ENCODE assay signal across 9 mouse cellular contexts in the genomic region with DNA sequence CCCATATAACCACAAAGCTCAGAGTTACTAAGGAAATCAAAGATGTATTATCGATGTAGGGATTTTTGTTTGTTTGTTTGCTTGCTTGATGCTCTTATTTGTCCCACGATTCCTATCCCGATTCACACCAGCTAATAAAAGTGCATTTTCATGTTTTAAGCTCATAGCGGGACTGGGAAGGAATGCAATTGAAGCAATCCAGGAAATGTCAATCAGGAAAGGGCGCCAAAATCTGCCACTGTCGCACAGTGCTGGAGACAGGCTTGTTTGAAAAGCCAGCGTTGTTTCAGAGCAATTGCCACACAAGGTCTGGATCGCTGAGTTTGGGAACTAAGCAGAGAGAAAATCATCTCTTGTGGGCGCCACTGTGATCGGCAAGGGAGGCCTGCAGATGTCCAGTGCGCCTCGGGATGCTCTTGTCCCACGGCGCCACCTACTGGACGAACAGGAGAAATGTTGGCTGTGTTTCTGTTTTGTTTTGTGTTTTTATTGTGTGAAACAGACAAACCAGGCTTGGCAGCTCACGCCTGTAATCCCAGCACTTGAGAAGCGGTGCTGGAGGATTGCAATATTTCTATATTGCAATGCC. TPM values are rescaled to one million over a fixed set of nuclear protein-coding genes. Genes with fewer than 3 reads are reported as not detected.
A peak's percentile ranks its signal among the peaks of the same experiment; 100 is the strongest.
DNase-seq lines count a peak whose midpoint lies in the region; ATAC-seq and TF ChIP-seq lines count a peak whose summit lies in the region.
"Had no signal": no experiment of that assay in that cellular context is flagged by ENCODE, and none has a peak within 500 bp of the region (broad histone marks: within the 10 kb centered on the region; RNA-seq: fewer than 3 reads in every experiment).

No protein-coding gene starts in this region.

- peak overlapping the region; percentile 41 for H3K4me3 ChIP-seq in embryonic facial prominence, embryonic 13.5 days
- peak overlapping the region; percentile 34 for H3K4me3 ChIP-seq in heart, embryonic 11.5 days (ENCODE audit: low read depth, low read length)
- peak overlapping the region; percentile 24 for H3K4me3 ChIP-seq in kidney, postnatal 0 days (replicated peaks; ENCODE audit: low read depth, low read length)
- no peak overlapping the region for H3K4me3 ChIP-seq in liver, adult 2 months (ENCODE audit: insufficient read depth, low read depth, low read length)
- no peak overlapping the region for H3K4me3 ChIP-seq in myocyte

- 1% methylated on average over 17 of the region's 17 CpGs for WGBS in embryonic facial prominence, embryonic 13.5 days
- 2% methylated on average over 17 of the region's 17 CpGs for WGBS in heart, embryonic 11.5 days (ENCODE audit: insufficient replicate concordance)
- under 1% methylated on average over 17 of the region's 17 CpGs for WGBS in kidney, postnatal 0 days
- WGBS in liver, adult 2 months, result 2% methylated on average over 17 of the region's 17 CpGs

- H3K27me3 ChIP-seq in embryonic facial prominence, embryonic 13.5 days, result no peaks in the 10 kb centered on the region
- H3K27me3 ChIP-seq in heart, embryonic 11.5 days (ENCODE audit: control insufficient read depth, insufficient read depth, low read length), result peaks cover 4% of the 10 kb centered on the region; the same call in 1 of the 2 replicates
- H3K27me3 ChIP-seq in kidney, postnatal 0 days (ENCODE audit: insufficient read depth, low read length), result no peaks in the 10 kb centered on the region
- no peaks in the 10 kb centered on the region for H3K27me3 ChIP-seq in liver, adult 2 months (ENCODE audit: control insufficient read depth, insufficient read depth, low read length)
- no peaks in the 10 kb centered on the region for H3K27me3 ChIP-seq in myocyte (ENCODE audit: control insufficient read depth, insufficient read depth, insufficient read length)
- H3K27me3 ChIP-seq in splenic B cell, adult 2 months (ENCODE audit: control insufficient read depth, insufficient read depth, low read length, poor library complexity, severe bottlenecking), result 0 out of 2 replicates have a peak, but pooled peaks cover 2% of the 10 kb centered on the region

- H3ac ChIP-seq in myocyte (ENCODE audit: control insufficient read depth, insufficient read length), result no peak overlapping the region

- ATAC-seq in embryonic facial prominence, embryonic 13.5 days (ENCODE audit: insufficient number of reproducible peaks, insufficient read depth, low FRiP score, low TSS enrichment, low read depth), result no peak
- ATAC-seq in heart, embryonic 11.5 days (replicated peaks; ENCODE audit: insufficient number of reproducible peaks, low FRiP score, low TSS enrichment), result no peak
- 0 out of 2 replicates have a peak, but pooled peaks have one; percentile 21 for ATAC-seq in kidney, postnatal 0 days (replicated peaks; ENCODE audit: low FRiP score, low read depth)

- H3K4me1 ChIP-seq in embryonic facial prominence, embryonic 13.5 days, result peaks cover 35% of the 10 kb centered on the region
- H3K4me1 ChIP-seq in heart, embryonic 11.5 days (ENCODE audit: control insufficient read depth, insufficient read depth, low read length), result peaks cover 3% of the 10 kb centered on the region
- H3K4me1 ChIP-seq in kidney, postnatal 0 days (replicated peaks; ENCODE audit: insufficient read depth, low read length), result 0 out of 2 replicates have a peak, but pooled peaks cover 8% of the 10 kb centered on the region
- peaks cover 1% of the 10 kb centered on the region; the same call in 1 of the 2 replicates for H3K4me1 ChIP-seq in liver, adult 2 months (ENCODE audit: control insufficient read depth, insufficient read depth, low read length)

- no peaks in the 10 kb centered on the region for H3K9me3 ChIP-seq in embryonic facial prominence, embryonic 13.5 days
- H3K9me3 ChIP-seq in heart, embryonic 11.5 days (replicated peaks; ENCODE audit: control insufficient read depth, low read length), result no peaks in the 10 kb centered on the region
- H3K9me3 ChIP-seq in kidney, postnatal 0 days (replicated peaks; ENCODE audit: low read length), result no peaks in the 10 kb centered on the region

- no peak for TF ChIP-seq POLR2A in liver, adult 2 months (IDR thresholded peaks at IDR 0.05; ENCODE audit: extremely low read depth, insufficient read depth, low read length)
- TF ChIP-seq POLR2A in myocyte (IDR thresholded peaks at IDR 0.05; ENCODE audit: insufficient read length, low read depth), result no peak

- peak; percentile 50 for DNase-seq in 3134 (ENCODE audit: extremely low read depth, insufficient read length, low spot score)
- DNase-seq in adrenal gland, postnatal 4 days (ENCODE audit: low spot score in 2 of 2), result peak; percentile 26 to 50
- DNase-seq in kidney, postnatal 0 days (ENCODE audit: low spot score), result peak; percentile 89
- peak; percentile 39 for DNase-seq in liver, adult 2 months (ENCODE audit: extremely low read depth, low read depth, low spot score)
- peak; percentile 71 for DNase-seq in splenic B cell, adult 2 months (ENCODE audit: low read depth, low spot score)

- peak; percentile 94 for TF ChIP-seq CTCF in kidney, postnatal 0 days (IDR thresholded peaks at IDR 0.05; ENCODE audit: low read depth)
- peak; percentile 94 for TF ChIP-seq CTCF in liver, adult 2 months (IDR thresholded peaks at IDR 0.05; ENCODE audit: low read depth, low read length)

- H3K36me3 ChIP-seq in embryonic facial prominence, embryonic 13.5 days, result no peaks in the 10 kb centered on the region
- no peaks in the 10 kb centered on the region for H3K36me3 ChIP-seq in heart, embryonic 11.5 days (ENCODE audit: control insufficient read depth, insufficient read depth, low read length)
- no peaks in the 10 kb centered on the region for H3K36me3 ChIP-seq in kidney, postnatal 0 days (ENCODE audit: insufficient read depth, low read length)
- H3K36me3 ChIP-seq in liver, adult 2 months (ENCODE audit: control insufficient read depth, insufficient read depth, low read length), result no peaks in the 10 kb centered on the region
- no peaks in the 10 kb centered on the region for H3K36me3 ChIP-seq in myocyte (ENCODE audit: control insufficient read depth, insufficient read depth)
- H3K36me3 ChIP-seq in splenic B cell, adult 2 months (ENCODE audit: control insufficient read depth, insufficient read depth, low read length, poor library complexity, severe bottlenecking), result no peaks in the 10 kb centered on the region
- H3K36me3 ChIP-seq: G1E had no signal

- H3K79me2 ChIP-seq in liver, adult 2 months (ENCODE audit: control insufficient read depth, insufficient read depth, low read length), result no peaks in the 10 kb centered on the region
- H3K79me2 ChIP-seq in myocyte (ENCODE audit: control insufficient read depth, insufficient read depth), result no peaks in the 10 kb centered on the region

- peak overlapping the region; percentile 64 for H3K9ac ChIP-seq in embryonic facial prominence, embryonic 13.5 days
- H3K9ac ChIP-seq in heart, embryonic 11.5 days (ENCODE audit: low read depth, low read length), result peak overlapping the region; percentile 17; the same call in 1 of the 2 replicates
- H3K9ac ChIP-seq in kidney, postnatal 0 days (ENCODE audit: low read depth, low read length), result 0 out of 2 replicates have a peak overlapping the region, but pooled peaks have one; percentile 32
- H3K9ac ChIP-seq in liver, adult 2 months (ENCODE audit: low read depth, low read length), result no peak overlapping the region

- peak overlapping the region; percentile 73 for H3K4me2 ChIP-seq in embryonic facial prominence, embryonic 13.5 days
- peak overlapping the region; percentile 67 for H3K4me2 ChIP-seq in heart, embryonic 11.5 days
- H3K4me2 ChIP-seq in kidney, postnatal 0 days (ENCODE audit: low read length), result peak overlapping the region; percentile 68
- peak overlapping the region; percentile 69 for H3K4me2 ChIP-seq in myocyte (ENCODE audit: low read depth)

- peak overlapping the region; percentile 66; the same call in 1 of the 2 replicates for H3K27ac ChIP-seq in embryonic facial prominence, embryonic 13.5 days
- no peak overlapping the region for H3K27ac ChIP-seq in heart, embryonic 11.5 days (ENCODE audit: low read depth, low read length)
- no peak overlapping the region for H3K27ac ChIP-seq in kidney, postnatal 0 days
- H3K27ac ChIP-seq in liver, adult 2 months (replicated peaks; ENCODE audit: insufficient read depth, low read depth, low read length), result no peak overlapping the region

TF ChIP-seq in myocyte, 11 proteins besides CTCF, POLR2A, EP300 and RAD21:
- TF ChIP-seq MYOD1 (IDR thresholded peaks at IDR 0.05; ENCODE audit: control insufficient read depth in 1 of 3, insufficient read length in 2 of 3, low read depth in 2 of 3) (peak in 1 of 3 experiments; percentile 6), USF1 (IDR thresholded peaks at IDR 0.05; ENCODE audit: low read depth) (no peak), TCF12 (IDR thresholded peaks at IDR 0.05; ENCODE audit: insufficient read depth, poor library complexity, severe bottlenecking) (no peak)

RNA-seq across cellular contexts. Expression of gene Bcas1, which starts 26.3 kb away (rescaled TPM):
- 1 to 10 TPM in 1 of 2 experiments, under 1 TPM in 1; 0.48 to 1.2 TPM for total RNA-seq in adrenal gland, postnatal 4 days (2021)
- polyA plus RNA-seq in embryonic facial prominence, embryonic 13.5 days (2015; fragmentation: Nextera tagmentation; extraction: Ambion mirVana), result 1.00 and 1.9 TPM in 2 replicates
- 0.97 and 1.1 TPM in 2 replicates for polyA plus RNA-seq in heart, embryonic 11.5 days (2014; fragmentation: Nextera tagmentation; extraction: Ambion mirVana)
- polyA plus RNA-seq in kidney, postnatal 0 days (2015; fragmentation: Nextera tagmentation; extraction: Ambion mirVana), result 0.61 and 0.94 TPM in 2 replicates
- total RNA-seq in liver, adult 2 months (2014; rRNA removed), result 0.07 TPM in 1 of 2 replicates, not detected in the other
- polyA plus RNA-seq in liver, adult 2 months (2012; rRNA removed), result 0.02 TPM in 1 of 2 replicates, not detected in the other
- polyA plus RNA-seq in myocyte (2012; fragmentation: generic; extraction: Trizol), result 0.02 TPM
- polyA plus RNA-seq: G1E had no signal

Comparison
In these comparisons a context has a peak if more than half of its experiments do, and no peak if none do; other contexts are left out.
1. DNase-seq: peak in every context shown above with its lines; median percentile 89 in kidney, postnatal 0 days; 71 in splenic B cell, adult 2 months; 50 in 3134; 39 in liver, adult 2 months; 38 in adrenal gland, postnatal 4 days.
2. H3K4me3 ChIP-seq: peak in embryonic facial prominence, embryonic 13.5 days (single experiment), heart, embryonic 11.5 days (single experiment) and kidney, postnatal 0 days (single experiment); none in liver, adult 2 months (single experiment) and myocyte (single experiment).
3. Peak in every context shown above with its lines, with median percentiles within 50 percentile points of each other: H3K4me2 ChIP-seq.